Mouse (Mus musculus) mature B cell (primary cell): ENCODE data around the gene Klhdc1.

ENCODE experiments used
- in situ Hi-C: fragments of 300-500 bp; cut with MboI; formaldehyde crosslinking; loops from 2 replicates; pipeline ENCODE4 v1.14.3; 2019

The Klhdc1 gene

GRCm38 (mm10) chr12:69227776-69228466 is 13.1 kb upstream of the Klhdc1 start, which contains the start of gene Pole2:
Gene Pole2 (minus strand): TSS chr12:69228195.
- in situ Hi-C loops, result no loop called here

DNA sequence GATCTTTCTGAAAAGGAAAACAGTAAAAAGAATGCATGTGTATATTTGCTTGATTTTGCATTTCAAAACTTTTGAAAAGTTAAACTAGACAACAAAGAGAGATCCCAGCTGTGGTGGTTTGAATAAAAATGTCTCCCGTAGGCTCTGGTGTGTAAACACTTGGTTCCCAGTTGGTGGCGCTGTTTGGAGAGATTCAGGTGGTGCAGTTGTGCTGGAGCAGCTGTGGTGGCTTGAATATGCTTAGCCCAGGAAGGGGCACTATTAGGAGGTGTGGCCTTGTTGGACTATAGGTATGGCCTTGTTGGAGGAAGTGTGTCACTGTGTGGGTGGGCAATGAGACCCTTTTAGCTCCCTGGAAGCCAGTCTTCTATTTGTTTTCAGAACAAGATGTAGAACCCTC is 11.7 kb upstream of the Klhdc1 start:
- in situ Hi-C loops, result no loop called here

GRCm38 (mm10) chr12:69235782-69236181 is 5.2 kb upstream of the Klhdc1 start:
- in situ Hi-C loops, result no loop called here

- in situ Hi-C loops, result no loop called here
These were observed 2.7 kb upstream of the Klhdc1 start for GRCm38 (mm10) chr12:69238284-69238683.

DNA sequence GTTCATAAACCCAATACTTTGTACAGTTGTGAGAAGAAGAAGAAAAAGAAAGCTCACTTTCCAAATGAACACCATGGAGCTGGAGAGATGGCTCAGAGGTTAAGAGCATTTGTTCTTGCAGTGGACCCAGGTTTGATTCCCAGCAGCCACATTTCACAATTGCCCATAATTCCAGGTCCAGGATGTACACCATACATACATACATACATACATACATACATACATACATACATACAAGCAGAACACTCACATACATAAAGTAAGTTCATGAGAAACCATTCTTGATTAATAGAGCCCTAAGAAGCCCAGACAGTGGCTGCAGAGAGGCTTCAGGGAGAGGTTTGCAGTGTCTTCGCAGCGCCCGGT is 412 bp downstream of the Klhdc1 start:
- in situ Hi-C loops, result no loop called here

DNA sequence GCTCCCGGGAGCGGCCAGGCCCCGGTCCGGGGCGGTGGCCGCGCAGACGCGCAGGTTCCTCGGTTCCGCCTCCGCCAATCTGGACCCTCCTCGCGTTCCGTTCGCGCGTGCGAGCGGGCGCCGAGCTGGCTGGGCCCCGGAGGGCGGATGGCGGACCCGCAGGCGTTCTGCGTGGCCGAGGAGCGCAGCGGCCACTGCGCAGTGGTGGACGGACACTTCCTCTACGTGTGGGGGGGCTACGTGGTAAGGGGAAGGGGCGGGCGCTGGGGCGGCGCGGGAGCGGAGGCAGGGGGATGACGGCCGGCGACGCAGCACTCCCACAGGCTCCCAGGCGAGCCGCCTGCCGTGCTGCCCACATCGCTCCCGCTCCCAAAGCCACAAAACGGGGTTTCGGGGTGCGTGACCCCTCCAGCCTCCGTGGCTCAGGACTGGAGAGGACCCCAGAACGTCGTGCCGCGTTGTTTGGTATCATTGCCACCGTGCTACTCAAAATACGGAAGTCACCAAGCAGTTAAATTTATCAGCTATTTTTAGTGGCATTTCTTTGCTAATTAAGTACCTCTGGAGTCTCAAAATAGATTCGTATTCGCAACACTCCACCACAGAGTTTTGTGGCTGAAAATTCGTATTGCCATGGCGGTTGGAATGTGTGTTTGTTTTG is 925 bp downstream of the Klhdc1 start:
- in situ Hi-C loops, result no loop called here

DNA sequence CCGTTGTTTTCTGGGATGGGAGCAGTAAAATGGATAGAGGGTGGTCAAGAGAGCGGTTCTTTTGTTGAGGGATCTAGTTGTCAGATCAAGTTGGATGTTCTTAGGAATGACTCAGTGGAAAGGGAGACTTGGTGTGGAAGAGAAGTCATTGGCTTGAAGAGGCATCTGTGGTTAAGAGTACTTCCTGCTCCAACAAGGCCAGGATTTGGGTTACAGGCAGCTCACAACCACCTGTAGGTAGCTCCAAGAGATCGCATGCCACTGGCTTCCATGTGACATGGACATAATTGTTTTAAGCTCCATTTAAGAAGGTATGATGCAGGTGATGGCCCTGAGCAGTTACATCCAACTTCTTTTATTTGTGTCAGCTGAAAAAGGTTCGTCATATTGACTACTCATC is 8.8 kb downstream of the Klhdc1 start:
- in situ Hi-C loops, result no loop called here

DNA sequence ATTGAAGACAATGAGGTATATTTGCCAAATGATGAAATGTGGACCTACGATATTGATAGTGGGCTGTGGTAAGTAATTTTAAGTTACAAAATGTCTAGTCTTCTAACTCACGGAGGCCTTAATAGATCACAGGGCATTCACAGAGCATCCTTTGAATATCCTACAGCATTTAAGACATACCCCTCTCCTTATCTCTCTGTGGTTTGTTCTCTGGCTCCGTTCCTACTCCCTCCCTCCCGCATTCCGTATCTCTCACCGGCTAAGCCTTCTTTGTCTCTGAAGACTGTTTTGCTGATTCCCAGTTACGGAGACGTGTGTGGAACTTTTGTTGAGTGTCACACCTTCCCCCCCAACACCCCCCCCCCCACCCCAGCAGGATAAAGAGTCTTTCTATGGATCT is 9.8 kb downstream of the Klhdc1 start:
- in situ Hi-C loops, result no loop called here

GRCm38 (mm10) chr12:69253806-69254205 is 12.8 kb downstream of the Klhdc1 start:
- in situ Hi-C loops, result no loop called here

DNA sequence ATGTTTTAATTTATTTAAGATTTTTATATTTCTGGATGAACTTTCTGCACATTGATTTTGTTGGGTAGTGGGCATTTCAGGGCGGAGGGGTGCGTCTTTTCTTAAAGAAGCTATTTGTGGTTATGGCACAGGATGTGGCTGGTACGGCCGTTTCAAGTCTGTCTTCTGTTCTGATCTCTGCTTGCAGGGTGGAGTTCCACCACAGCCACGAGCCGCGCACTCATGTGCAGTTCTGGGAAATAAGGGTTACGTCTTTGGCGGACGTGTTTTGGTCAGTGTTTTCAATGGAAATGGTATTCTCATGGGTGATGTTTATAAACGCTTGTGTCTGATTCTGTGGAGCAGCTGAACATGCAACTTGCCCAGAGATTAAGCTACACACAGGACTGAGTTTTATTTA is 16.9 kb downstream of the Klhdc1 start:
- in situ Hi-C loops, result no loop called here

- in situ Hi-C loops, result no loop called here
These were observed 21.3 kb downstream of the Klhdc1 start for GRCm38 (mm10) chr12:69262251-69262650.

- in situ Hi-C loops, result no loop called here
These were observed 24.1 kb downstream of the Klhdc1 start for GRCm38 (mm10) chr12:69265031-69265430.

DNA sequence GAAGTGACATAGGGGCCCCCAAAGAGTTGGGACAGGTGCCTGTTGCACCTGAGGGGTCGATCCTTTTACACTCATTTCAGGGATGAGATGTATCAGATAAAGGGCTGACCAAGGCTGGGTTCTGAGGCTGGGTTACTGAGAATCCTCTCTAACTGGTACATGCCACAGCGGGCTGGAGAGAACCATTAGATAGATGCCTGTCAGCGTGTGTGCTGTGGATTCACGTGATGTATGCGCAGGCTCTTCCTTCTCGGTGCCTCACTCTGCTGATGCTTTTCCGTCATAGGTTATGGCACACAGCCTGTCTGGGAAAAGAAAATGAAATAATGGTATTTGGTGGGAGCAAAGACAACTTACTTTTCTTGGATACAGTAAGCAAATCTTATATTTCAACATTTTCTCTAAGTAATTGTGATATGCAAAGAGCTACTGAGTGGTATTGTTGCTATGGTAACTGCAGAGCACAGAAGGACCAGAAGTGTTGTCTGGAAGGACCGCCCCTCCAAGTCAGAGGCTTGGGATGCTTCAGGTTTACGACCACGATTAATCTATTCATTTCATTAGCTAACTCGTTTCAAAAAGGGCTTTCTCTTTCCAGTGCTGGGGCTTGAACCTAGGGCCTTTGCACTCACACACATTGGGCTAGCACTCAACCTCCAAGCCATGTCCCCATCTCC is 27.1 kb downstream of the Klhdc1 start:
- in situ Hi-C loops, result no loop called here

DNA sequence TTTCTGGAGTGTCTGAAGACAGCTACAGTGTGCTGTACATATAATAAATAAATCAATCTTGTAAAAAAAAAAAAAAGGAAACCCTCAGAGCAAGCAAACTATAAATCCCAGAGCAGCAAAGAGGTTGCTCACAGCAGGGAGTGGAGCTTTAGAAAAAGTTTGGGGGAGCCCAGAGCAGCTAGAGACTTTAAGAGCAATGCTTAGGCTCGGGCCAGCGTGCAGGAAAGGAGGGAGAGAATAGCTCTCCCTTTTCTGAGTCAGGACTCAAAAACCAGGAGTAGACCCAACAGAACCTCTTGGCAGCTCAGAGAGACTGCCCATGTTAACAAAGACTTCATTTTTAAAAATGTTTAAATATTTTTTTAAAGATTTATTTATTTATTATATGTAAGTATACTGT is 28.0 kb downstream of the Klhdc1 start:
- in situ Hi-C loops, result no loop called here

DNA sequence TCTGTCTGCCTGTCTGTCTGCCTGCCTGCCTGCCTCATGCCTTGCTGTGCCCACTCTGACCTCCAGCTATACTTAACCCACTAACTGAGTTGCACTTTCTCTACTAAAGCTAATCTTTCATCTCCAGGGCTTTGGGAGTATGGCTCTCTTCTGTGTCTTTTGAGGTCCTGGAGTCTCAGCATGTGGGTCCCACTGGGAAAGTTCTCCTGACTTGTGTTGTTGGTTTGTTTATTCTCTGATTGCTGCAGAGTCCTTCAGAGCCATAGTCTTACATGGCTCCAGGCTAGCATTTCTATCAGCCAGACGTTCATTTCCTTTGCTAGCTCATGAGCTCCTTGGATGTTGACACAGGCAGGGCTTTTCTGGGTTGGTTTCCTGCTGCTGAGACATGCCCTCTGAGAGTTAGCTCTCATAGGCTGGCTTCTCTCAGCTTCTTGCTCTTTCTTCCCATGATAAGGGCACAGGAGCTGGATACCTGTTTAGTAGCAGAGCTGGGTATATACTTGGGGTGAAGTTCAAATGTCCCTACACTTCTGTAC is 39.0 kb downstream of the Klhdc1 start:
- in situ Hi-C loops, result no loop called here

DNA sequence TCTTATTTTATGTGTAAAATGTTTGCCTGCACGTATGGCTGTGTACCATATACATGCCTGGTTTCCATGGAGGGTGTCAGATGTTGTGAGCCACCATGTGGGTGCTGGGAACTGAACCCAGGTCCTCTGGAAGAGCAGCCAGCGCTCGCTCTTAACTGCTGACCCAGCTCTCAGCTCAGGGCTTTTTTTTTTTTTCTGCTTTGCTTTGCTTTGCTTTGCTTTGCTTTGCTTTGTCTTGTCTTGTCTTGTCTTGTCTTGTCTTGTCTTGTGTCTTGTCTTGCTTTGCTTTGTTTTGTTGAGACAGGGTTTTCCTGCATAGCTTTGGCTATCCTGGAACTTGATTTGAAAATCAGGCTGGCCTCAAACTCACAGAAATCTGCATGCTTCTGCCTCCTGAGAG is 39.9 kb downstream of the Klhdc1 start:
- in situ Hi-C loops, result no loop called here

GRCm38 (mm10) chr12:69283146-69283545 is 42.2 kb downstream of the Klhdc1 start:
- in situ Hi-C loops, result no loop called here

DNA sequence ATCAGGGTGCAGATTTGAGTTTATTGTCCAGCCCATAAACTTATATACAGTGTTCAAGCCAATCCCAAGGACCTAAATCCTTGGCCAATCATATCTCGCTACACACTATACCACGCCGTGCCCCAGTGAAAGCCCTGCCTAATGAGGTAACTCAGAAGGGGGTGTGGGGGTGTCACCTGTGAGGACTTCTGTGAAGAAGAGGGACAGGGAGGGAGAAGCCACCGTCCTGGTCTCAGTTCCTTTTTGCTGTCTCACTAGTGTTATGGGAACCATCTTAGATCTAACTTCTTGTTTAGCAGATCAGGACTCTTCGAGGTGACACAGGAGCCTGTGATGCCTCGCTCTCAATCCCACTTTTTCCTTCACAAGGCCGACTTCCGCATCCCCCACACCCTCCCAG is 46.6 kb downstream of the Klhdc1 start:
- in situ Hi-C loops, result no loop called here

DNA sequence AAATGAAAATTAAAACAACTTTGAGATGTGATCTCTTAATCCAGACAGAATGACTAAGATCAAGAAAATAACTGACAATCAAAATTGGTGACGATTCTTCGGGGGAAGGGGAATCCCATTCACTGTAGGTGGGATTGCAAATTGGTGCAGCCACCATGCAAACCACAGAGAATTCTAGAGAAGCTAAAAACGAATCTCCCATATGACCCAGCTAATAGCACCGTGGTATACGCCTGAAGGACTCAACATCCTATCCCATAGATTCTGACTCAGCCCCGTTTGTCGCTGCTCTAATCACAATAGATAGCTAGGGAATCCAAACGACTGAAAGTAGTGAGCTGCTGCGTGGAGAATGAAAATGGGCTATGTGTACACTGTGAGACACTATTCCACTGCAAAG is 47.7 kb downstream of the Klhdc1 start:
- in situ Hi-C loops, result no loop called here

DNA sequence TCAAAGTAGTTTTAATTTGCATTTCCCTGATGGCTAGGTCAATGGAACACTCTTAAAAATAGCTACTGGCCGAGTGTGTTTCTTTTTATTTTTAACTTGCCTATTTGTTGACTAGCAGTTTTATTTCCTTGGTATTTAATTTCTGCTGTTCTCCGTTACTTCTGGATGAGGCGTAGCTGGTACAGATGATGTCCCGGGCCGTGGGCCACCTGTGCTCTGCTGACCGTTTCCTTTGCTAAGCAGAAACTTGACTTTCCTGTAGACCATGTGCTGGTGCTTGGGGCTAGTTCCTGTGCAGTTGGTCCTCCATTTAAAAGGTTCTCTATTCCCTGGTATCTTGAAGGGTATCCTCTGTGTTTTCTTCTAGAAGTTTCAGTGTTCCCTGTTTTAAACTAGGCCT is 51.4 kb downstream of the Klhdc1 start:
- in situ Hi-C loops, result no loop called here

- in situ Hi-C loops, result no loop called here
These were observed 52.8 kb downstream of the Klhdc1 start for GRCm38 (mm10) chr12:69293815-69294214.

- in situ Hi-C loops, result no loop called here
These were observed 54.0 kb downstream of the Klhdc1 start for GRCm38 (mm10) chr12:69294936-69295335.

- in situ Hi-C loops, result no loop called here
These were observed 54.7 kb downstream of the Klhdc1 start for GRCm38 (mm10) chr12:69295651-69296050.
